Mouse (Mus musculus) kidney, embryonic 16.5 days (tissue): Measurements from ENCODE around the gene Bcas3. TPM values are rescaled to one million over a fixed set of nuclear protein-coding genes. Genes with fewer than 3 reads are reported as not detected.

ENCODE experiments used
- ATAC-seq: fragments of 200-750 bp; cut with Nextera tagmentation; 2 replicates; pipeline ENCODE4 v1.8.0; 2017; ENCODE audit warnings: moderate TSS enrichment; ENCODE audit not compliant: low FRiP score, low TSS enrichment
- H3K27ac ChIP-seq: fragments of 300-500 bp; sonication (generic); 2 replicates; pipeline ENCODE4 v1.5.1; 2014; ENCODE audit warnings: low read length
- H3K27me3 ChIP-seq: fragments of 300-500 bp; sonication (generic); 2 replicates; pipeline ENCODE4 v1.6.1; 2014; ENCODE audit warnings: low read length, control low read depth, mixed read lengths; ENCODE audit not compliant: insufficient read depth
- H3K36me3 ChIP-seq: fragments of 300-500 bp; sonication (generic); 2 replicates; pipeline ENCODE4 v1.6.1; 2014; ENCODE audit warnings: low read length, control low read depth, mixed read lengths; ENCODE audit not compliant: insufficient read depth
- H3K4me1 ChIP-seq: fragments of 300-500 bp; sonication (generic); 2 replicates; pipeline ENCODE4 v1.6.1; 2014; ENCODE audit warnings: low read length, control low read depth, mixed read lengths; ENCODE audit not compliant: insufficient read depth
- H3K4me2 ChIP-seq: fragments of 300-500 bp; sonication (generic); replicated peaks from 2 replicates; pipeline ENCODE4 v1.6.1; 2014; ENCODE audit warnings: low read depth, low read length
- H3K4me3 ChIP-seq: fragments of 300-500 bp; sonication (generic); 2 replicates; pipeline ENCODE4 v1.5.1; 2014; ENCODE audit warnings: mild to moderate bottlenecking, low read length
- H3K9ac ChIP-seq: fragments of 300-500 bp; sonication (generic); replicated peaks from 2 replicates; pipeline ENCODE4 v1.6.1; 2014; ENCODE audit warnings: low read length
- H3K9me3 ChIP-seq: fragments of 300-500 bp; sonication (generic); 2 replicates; pipeline ENCODE4 v1.6.1; 2016; ENCODE audit warnings: low read length, control low read depth
- WGBS: fragments of 180-500 bp; shearing (Covaris S2); extraction: QIAGEN DNeasy Blood & Tissue Kit; methylation state at CpG from one replicate; pipeline ENCODE4 v1.1.7; 2014; 5-methylcytosine and 5-hydroxymethylcytosine counted together
- polyA plus RNA-seq: library from polyadenylated mRNA; unstranded; fragments of >200 nt; fragmentation: Nextera tagmentation; extraction: Ambion mirVana; gene quantifications from 2 replicates; pipeline ENCODE4 v1.2.1, GENCODE M21; 2015

The Bcas3 gene
- polyA plus RNA-seq, 1 experiment from 2014 or later: 34.7 TPM

- H3K27ac ChIP-seq: no peak overlapping the region
- 76% methylated on average over 2 of the region's 2 CpGs for WGBS
- no peak overlapping the region for H3K9ac ChIP-seq
- H3K4me1 ChIP-seq: peaks cover 23% of the 10 kb centered on the region
- H3K4me3 ChIP-seq: no peak overlapping the region
- H3K4me2 ChIP-seq: no peak overlapping the region
- no peaks in the 10 kb centered on the region for H3K9me3 ChIP-seq
- H3K36me3 ChIP-seq: no peaks in the 10 kb centered on the region
- 0 out of 2 replicates have a peak, but pooled peaks cover 2% of the 10 kb centered on the region for H3K27me3 ChIP-seq
- no peak for ATAC-seq
Observed at GRCm38 (mm10) chr11:85684981-85685380, 332.0 kb downstream of the Bcas3 start.

GRCm38 (mm10) chr11:85687816-85688439, 335.0 kb downstream of the Bcas3 start:
- peaks cover 30% of the 10 kb centered on the region for H3K4me1 ChIP-seq
- no peaks in the 10 kb centered on the region for H3K9me3 ChIP-seq
- 0 out of 2 replicates have a peak, but pooled peaks cover 2% of the 10 kb centered on the region for H3K27me3 ChIP-seq
- H3K36me3 ChIP-seq: no peaks in the 10 kb centered on the region
- no peak for ATAC-seq
- no peak overlapping the region for H3K4me2 ChIP-seq
- 40% methylated on average over 8 of the region's 8 CpGs for WGBS
- no peak overlapping the region for H3K27ac ChIP-seq
- no peak overlapping the region for H3K9ac ChIP-seq
- no peak overlapping the region for H3K4me3 ChIP-seq

- Histone ChIP-seq H3K9me3 (no peaks in the 10 kb centered on the region), H3K9ac (no peak overlapping the region), H3K4me1 (peaks cover 33% of the 10 kb centered on the region), H3K27me3 (0 out of 2 replicates have a peak, but pooled peaks cover 2% of the 10 kb centered on the region), H3K36me3 (no peaks in the 10 kb centered on the region), H3K27ac (no peak overlapping the region), H3K4me3 (no peak overlapping the region), H3K4me2 (no peak overlapping the region)
- WGBS: 69% methylated on average over 6 of the region's 6 CpGs
- ATAC-seq: no peak
Observed at GRCm38 (mm10) chr11:85688440-85688838, 335.5 kb downstream of the Bcas3 start.

GRCm38 (mm10) chr11:85689226-85689625, 336.3 kb downstream of the Bcas3 start:
- Histone ChIP-seq H3K9ac (no peak overlapping the region), H3K4me2 (no peak overlapping the region), H3K27ac (no peak overlapping the region), H3K4me3 (no peak overlapping the region), H3K36me3 (no peaks in the 10 kb centered on the region), H3K9me3 (no peaks in the 10 kb centered on the region), H3K27me3 (peaks cover 6% of the 10 kb centered on the region; the same call in 1 of the 2 replicates), H3K4me1 (peaks cover 35% of the 10 kb centered on the region)
- no peak for ATAC-seq
- WGBS: 92% methylated on average over 5 of the region's 5 CpGs

- Histone ChIP-seq H3K4me1 (peaks cover 45% of the 10 kb centered on the region), H3K9me3 (no peaks in the 10 kb centered on the region), H3K27ac (no peak overlapping the region), H3K4me2 (no peak overlapping the region), H3K27me3 (peaks cover 12% of the 10 kb centered on the region; the same call in 1 of the 2 replicates), H3K4me3 (no peak overlapping the region), H3K36me3 (no peaks in the 10 kb centered on the region), H3K9ac (no peak overlapping the region)
- 41% methylated on average over 5 of the region's 5 CpGs for WGBS
- ATAC-seq: no peak
Observed at GRCm38 (mm10) chr11:85691285-85691684, 338.3 kb downstream of the Bcas3 start.

GRCm38 (mm10) chr11:85695614-85696263, 342.8 kb downstream of the Bcas3 start:
- peaks cover 14% of the 10 kb centered on the region; the same call in 1 of the 2 replicates for H3K27me3 ChIP-seq
- ATAC-seq: no peak
- H3K4me2 ChIP-seq: no peak overlapping the region
- peaks cover 68% of the 10 kb centered on the region for H3K4me1 ChIP-seq
- peak overlapping the region; percentile 67 for H3K27ac ChIP-seq
- H3K9ac ChIP-seq: no peak overlapping the region
- H3K36me3 ChIP-seq: no peaks in the 10 kb centered on the region
- no peaks in the 10 kb centered on the region for H3K9me3 ChIP-seq
- H3K4me3 ChIP-seq: no peak overlapping the region
- 57% methylated on average over 16 of the region's 16 CpGs for WGBS

- 43% methylated on average over 14 of the region's 14 CpGs for WGBS
- peaks cover 64% of the 10 kb centered on the region for H3K4me1 ChIP-seq
- peak overlapping the region; percentile 67 for H3K27ac ChIP-seq
- ATAC-seq: peak; percentile 58; the same call in 1 of the 2 replicates
- no peak overlapping the region for H3K4me3 ChIP-seq
- no peaks in the 10 kb centered on the region for H3K36me3 ChIP-seq
- H3K4me2 ChIP-seq: no peak overlapping the region
- H3K9ac ChIP-seq: no peak overlapping the region
- H3K27me3 ChIP-seq: peaks cover 14% of the 10 kb centered on the region
- H3K9me3 ChIP-seq: no peaks in the 10 kb centered on the region
Observed at GRCm38 (mm10) chr11:85696491-85697398, 343.8 kb downstream of the Bcas3 start.

GRCm38 (mm10) chr11:85697468-85697867, 344.5 kb downstream of the Bcas3 start:
- peaks cover 14% of the 10 kb centered on the region for H3K27me3 ChIP-seq
- no peak overlapping the region for H3K9ac ChIP-seq
- H3K9me3 ChIP-seq: no peaks in the 10 kb centered on the region
- peaks cover 63% of the 10 kb centered on the region for H3K4me1 ChIP-seq
- H3K4me3 ChIP-seq: no peak overlapping the region
- no peaks in the 10 kb centered on the region for H3K36me3 ChIP-seq
- H3K4me2 ChIP-seq: no peak overlapping the region
- 71% methylated on average over 4 of the region's 4 CpGs for WGBS
- H3K27ac ChIP-seq: peak overlapping the region; percentile 67
- ATAC-seq: no peak

GRCm38 (mm10) chr11:85698242-85698641, 345.3 kb downstream of the Bcas3 start:
- Histone ChIP-seq H3K4me3 (no peak overlapping the region), H3K4me2 (peak overlapping the region; percentile 12; the same call in 1 of the 2 replicates), H3K9me3 (no peaks in the 10 kb centered on the region), H3K27me3 (peaks cover 14% of the 10 kb centered on the region), H3K4me1 (peaks cover 55% of the 10 kb centered on the region), H3K36me3 (no peaks in the 10 kb centered on the region), H3K9ac (no peak overlapping the region; the same call in 1 of the 2 replicates), H3K27ac (peak overlapping the region; percentile 67)
- WGBS: 12% methylated on average over 11 of the region's 11 CpGs
- no peak for ATAC-seq
